Mouse (Mus musculus) activated CD4-positive, CD25-positive, alpha-beta regulatory T cell (primary cell): ENCODE results near the gene Coro1b. TPM values are rescaled to one million over a fixed set of nuclear protein-coding genes. Genes with fewer than 3 reads are reported as not detected.

Experiments
- polyA plus RNA-seq, 2 experiments: library from polyadenylated mRNA; unstranded; fragments of 100-300 nt; shearing (Covaris generic); gene quantifications; one replicate each; pipeline ENCODE4 v1.2.1; 2017

The Coro1b gene
- polyA plus RNA-seq: 100 to 1,000 TPM; 293 to 521 TPM

GRCm38 (mm10) chr19:4148491-4148806 lies at the start of gene Coro1b:
Gene Coro1b (plus strand): TSS chr19:4148619.

GRCm38 (mm10) chr19:4099837-4100717 lies 48.3 kb upstream of the Coro1b start, which contains the start of gene Pitpnm1:
Gene Pitpnm1 (plus strand): TSS chr19:4099998.

GRCm38 (mm10) chr19:4125741-4126696 lies 22.4 kb upstream of the Coro1b start, which contains the start of gene Aip:
Gene Aip (minus strand): TSS chr19:4125858.

GRCm38 (mm10) chr19:4139446-4139845 lies 9.0 kb upstream of the Coro1b start, which contains the start of gene Gpr152:
Gene Gpr152 (plus strand): TSS chr19:4139787.

GRCm38 (mm10) chr19:4143759-4144268 lies 4.6 kb upstream of the Coro1b start, which contains the start of gene Cabp4:
Gene Cabp4 (minus strand): TSS chr19:4144033.

GRCm38 (mm10) chr19:4153232-4153654 lies 4.8 kb downstream of the Coro1b start, which contains the start of gene Ptprcap:
Gene Ptprcap (plus strand): TSS chr19:4153604.

GRCm38 (mm10) chr19:4162646-4163542 lies 14.5 kb downstream of the Coro1b start, which contains the start of gene Rps6kb2:
Gene Rps6kb2 (minus strand): TSS chr19:4163354.

GRCm38 (mm10) chr19:4175368-4175947 lies 27.0 kb downstream of the Coro1b start, which contains the start of gene Carns1:
Gene Carns1 (minus strand): TSS chr19:4175479.

GRCm38 (mm10) chr19:4190831-4191334 lies 42.5 kb downstream of the Coro1b start, which contains the start of gene Tbc1d10c:
Gene Tbc1d10c (minus strand): TSS chr19:4191284.

GRCm38 (mm10) chr19:4191528-4192250 lies 43.3 kb downstream of the Coro1b start, which contains the start of gene Ppp1ca:
Gene Ppp1ca (plus strand): TSS chr19:4192065.

GRCm38 (mm10) chr19:4201291-4201909 lies 53.0 kb downstream of the Coro1b start, which contains the start of gene Rad9a:
Gene Rad9a (minus strand): TSS chr19:4201662.

Other genes starting within 250 kb of the Coro1b start
- gene Tcirg1, start 241.5 kb upstream of the Coro1b start, polyA plus RNA-seq: 10 to 100 TPM; 58.6 to 70.8 TPM
- 100 to 1,000 TPM; 218 to 241 TPM for gene Ndufs8, start 235.8 kb upstream of the Coro1b start, polyA plus RNA-seq
- gene Aldh3b1, start 218.8 kb upstream of the Coro1b start, polyA plus RNA-seq: 1 to 10 TPM in 1 of 2 experiments, under 1 TPM in 1; 0.63 to 1.3 TPM
- gene Unc93b1, start 213.4 kb upstream of the Coro1b start, polyA plus RNA-seq: 10 to 100 TPM; 24.4 to 40.8 TPM
- under 1 TPM in 1 of 2 experiments, not detected in 1; 0.20 TPM for gene Aldh3b3, start 190.0 kb upstream of the Coro1b start, polyA plus RNA-seq
- gene Aldh3b2, start 176.3 kb upstream of the Coro1b start, polyA plus RNA-seq: not detected
- gene Acy3, start 162.0 kb upstream of the Coro1b start, polyA plus RNA-seq: under 1 TPM in 1 of 2 experiments, not detected in 1; 0.66 TPM
- under 1 TPM in 1 of 2 experiments, not detected in 1; 0.12 TPM for gene Tbx10, start 155.9 kb upstream of the Coro1b start, polyA plus RNA-seq
- gene Nudt8, start 148.0 kb upstream of the Coro1b start, polyA plus RNA-seq: 10 to 100 TPM; 11.5 to 24.3 TPM
- 1 to 10 TPM in 1 of 2 experiments, under 1 TPM in 1; 0.42 to 2.4 TPM for gene Gm49405, start 148.0 kb upstream of the Coro1b start, polyA plus RNA-seq
- gene Doc2g, start 145.3 kb upstream of the Coro1b start, polyA plus RNA-seq: 1 to 10 TPM in 1 of 2 experiments, under 1 TPM in 1; 0.52 to 4.1 TPM
- 100 to 1,000 TPM; 134 to 170 TPM for gene Ndufv1, start 135.8 kb upstream of the Coro1b start, polyA plus RNA-seq
- 100 to 1,000 TPM; 602 to 648 TPM for gene Gstp1, start 110.6 kb upstream of the Coro1b start, polyA plus RNA-seq
- gene Gstp2, start 102.6 kb upstream of the Coro1b start, polyA plus RNA-seq: 10 to 100 TPM in 1 of 2 experiments, 1 to 10 TPM in 1; 2.0 to 12.8 TPM
- 100 to 1,000 TPM; 132 to 137 TPM for gene Gstp3, start 89.0 kb upstream of the Coro1b start, polyA plus RNA-seq
- not detected for gene Cabp2, start 67.0 kb upstream of the Coro1b start, polyA plus RNA-seq
- gene Cdk2ap2, start 51.4 kb upstream of the Coro1b start, polyA plus RNA-seq: 100 to 1,000 TPM; 721 to 747 TPM
- 100 to 1,000 TPM; 256 to 279 TPM for gene Pitpnm1, start 48.6 kb upstream of the Coro1b start, polyA plus RNA-seq
- 100 to 1,000 TPM; 195 to 206 TPM for gene Aip, start 22.8 kb upstream of the Coro1b start, polyA plus RNA-seq
- gene Gpr152, start 8.8 kb upstream of the Coro1b start, polyA plus RNA-seq: not detected
- under 1 TPM; 0.16 to 0.52 TPM for gene Cabp4, start 4.6 kb upstream of the Coro1b start, polyA plus RNA-seq
- gene Ptprcap, start 5.0 kb downstream of the Coro1b start, polyA plus RNA-seq: 1,000 to 10,000 TPM; 1,707 to 1,870 TPM
- 10 to 100 TPM; 43.4 to 45.2 TPM for gene Rps6kb2, start 14.7 kb downstream of the Coro1b start, polyA plus RNA-seq
- gene Carns1, start 26.9 kb downstream of the Coro1b start, polyA plus RNA-seq: 10 to 100 TPM; 11.8 to 20.0 TPM
- gene Tbc1d10c, start 42.7 kb downstream of the Coro1b start, polyA plus RNA-seq: 100 to 1,000 TPM; 624 to 764 TPM
- gene Ppp1ca, start 43.4 kb downstream of the Coro1b start, polyA plus RNA-seq: 1,000 to 10,000 TPM; 1,254 to 1,335 TPM
- gene Rad9a, start 53.0 kb downstream of the Coro1b start, polyA plus RNA-seq: 10 to 100 TPM; 43.8 to 69.5 TPM
- gene Clcf1, start 65.6 kb downstream of the Coro1b start, polyA plus RNA-seq: 10 to 100 TPM; 20.4 to 31.3 TPM
- gene AC109138.7, start 65.7 kb downstream of the Coro1b start, polyA plus RNA-seq: not detected
- 100 to 1,000 TPM; 124 to 142 TPM for gene Pold4, start 83.3 kb downstream of the Coro1b start, polyA plus RNA-seq
- 1 to 10 TPM in 1 of 2 experiments, under 1 TPM in 1; 0.61 to 1.4 TPM for gene Ssh3, start 120.6 kb downstream of the Coro1b start, polyA plus RNA-seq
- 1 to 10 TPM; 3.2 to 8.3 TPM for gene Ankrd13d, start 134.5 kb downstream of the Coro1b start, polyA plus RNA-seq
- gene Grk2, start 157.6 kb downstream of the Coro1b start, polyA plus RNA-seq: 100 to 1,000 TPM; 351 to 389 TPM
- gene Kdm2a, start 249.7 kb downstream of the Coro1b start, polyA plus RNA-seq: 10 to 100 TPM; 51.4 to 63.5 TPM